Mouse (Mus musculus) testis, adult 2 months (tissue): Measurements from ENCODE around the gene Rhpn2.

Source experiments
- CTCF ChIP-seq: fragments of 200-500 bp; IDR thresholded peaks from 2 replicates; pipeline ENCODE4 v1.5.1; 2012; ENCODE audit warnings: low read depth, mild to moderate bottlenecking, inconsistent platforms, low read length, moderate library complexity; ENCODE audit not compliant: control insufficient read depth, insufficient read depth, insufficient replicate concordance
- POLR2A ChIP-seq: fragments of 200-500 bp; IDR thresholded peaks from 2 replicates; pipeline ENCODE4 v1.6.1; 2012; ENCODE audit warnings: low read depth, mild to moderate bottlenecking, inconsistent platforms, low read length, moderate library complexity; ENCODE audit not compliant: control insufficient read depth

- TF ChIP-seq POLR2A: no peak
- TF ChIP-seq CTCF: no peak
Observed at GRCm38 (mm10) chr7:35415801-35416653, 82.1 kb downstream of the Rhpn2 start.
